Mouse (Mus musculus): Measurements from ENCODE around the gene St3gal6. TPM values are rescaled to one million over a fixed set of nuclear protein-coding genes. Genes with fewer than 3 reads are reported as not detected.

Gene St3gal6
- polyA plus RNA-seq, 1 experiment = 24.2 TPM

- TF ChIP-seq POLR2A (IDR thresholded peaks at IDR 0.05; ENCODE audit: control insufficient read depth, low read depth, low read length) (no peak), CTCF (IDR thresholded peaks at IDR 0.05; ENCODE audit: control insufficient read depth, insufficient read depth, insufficient replicate concordance, low read depth, low read length) (no peak)
- Histone ChIP-seq H3K36me3 (ENCODE audit: control insufficient read depth, insufficient read depth, low read length) (no peaks in the 10 kb centered on the region), H3K4me3 (ENCODE audit: control insufficient read depth, low read depth, low read length) (no peak overlapping the region), H3K4me1 (ENCODE audit: control insufficient read depth, insufficient read depth, low read length) (no peaks in the 10 kb centered on the region), H3K27me3 (ENCODE audit: control insufficient read depth, insufficient read depth, low read length) (no peaks in the 10 kb centered on the region), H3K27ac (ENCODE audit: control insufficient read depth, insufficient read depth, low read depth, low read length) (no peak overlapping the region)
Observed at GRCm38 (mm10) chr16:58497886-58498713, 25.9 kb downstream of the St3gal6 start.

DNA sequence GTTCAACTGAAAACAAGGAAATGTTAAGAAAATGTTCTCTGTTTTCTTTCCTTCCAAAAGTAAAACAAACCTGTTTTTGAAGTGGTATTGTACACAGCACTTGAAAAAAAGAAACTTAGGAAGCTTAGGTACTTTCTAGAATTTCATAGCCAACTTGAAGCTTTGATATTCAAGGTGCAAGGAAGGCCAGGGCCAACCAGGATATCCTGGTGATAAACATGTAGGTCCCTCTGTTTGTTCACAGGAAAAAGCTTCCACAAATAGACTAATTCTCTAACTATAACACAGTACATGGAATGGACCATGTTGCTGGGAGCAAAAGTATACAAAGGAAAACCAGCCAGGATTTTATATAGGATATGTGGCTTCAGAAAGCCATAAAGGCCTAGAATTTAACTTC lies 27.3 kb downstream of the St3gal6 start:
- Histone ChIP-seq H3K4me1 (ENCODE audit: control insufficient read depth, insufficient read depth, low read length) (no peaks in the 10 kb centered on the region), H3K27ac (ENCODE audit: control insufficient read depth, insufficient read depth, low read depth, low read length) (no peak overlapping the region; the same call in 1 of the 2 replicates), H3K36me3 (ENCODE audit: control insufficient read depth, insufficient read depth, low read length) (no peaks in the 10 kb centered on the region), H3K27me3 (ENCODE audit: control insufficient read depth, insufficient read depth, low read length) (no peaks in the 10 kb centered on the region), H3K4me3 (ENCODE audit: control insufficient read depth, low read depth, low read length) (no peak overlapping the region)
- TF ChIP-seq CTCF (IDR thresholded peaks at IDR 0.05; ENCODE audit: control insufficient read depth, insufficient read depth, insufficient replicate concordance, low read depth, low read length) = no peak
- no peak for TF ChIP-seq POLR2A (IDR thresholded peaks at IDR 0.05; ENCODE audit: control insufficient read depth, low read depth, low read length)

- TF ChIP-seq CTCF (IDR thresholded peaks at IDR 0.05; ENCODE audit: control insufficient read depth, insufficient read depth, insufficient replicate concordance, low read depth, low read length) (no peak), POLR2A (IDR thresholded peaks at IDR 0.05; ENCODE audit: control insufficient read depth, low read depth, low read length) (no peak)
- H3K4me3 ChIP-seq (ENCODE audit: control insufficient read depth, low read depth, low read length) = no peak overlapping the region
- no peak overlapping the region for H3K27ac ChIP-seq (ENCODE audit: control insufficient read depth, insufficient read depth, low read depth, low read length)
- no peaks in the 10 kb centered on the region for H3K27me3 ChIP-seq (ENCODE audit: control insufficient read depth, insufficient read depth, low read length)
- H3K4me1 ChIP-seq (ENCODE audit: control insufficient read depth, insufficient read depth, low read length) = no peaks in the 10 kb centered on the region
- H3K36me3 ChIP-seq (ENCODE audit: control insufficient read depth, insufficient read depth, low read length) = no peaks in the 10 kb centered on the region
Observed at GRCm38 (mm10) chr16:58487861-58488260, 36.2 kb downstream of the St3gal6 start.

DNA sequence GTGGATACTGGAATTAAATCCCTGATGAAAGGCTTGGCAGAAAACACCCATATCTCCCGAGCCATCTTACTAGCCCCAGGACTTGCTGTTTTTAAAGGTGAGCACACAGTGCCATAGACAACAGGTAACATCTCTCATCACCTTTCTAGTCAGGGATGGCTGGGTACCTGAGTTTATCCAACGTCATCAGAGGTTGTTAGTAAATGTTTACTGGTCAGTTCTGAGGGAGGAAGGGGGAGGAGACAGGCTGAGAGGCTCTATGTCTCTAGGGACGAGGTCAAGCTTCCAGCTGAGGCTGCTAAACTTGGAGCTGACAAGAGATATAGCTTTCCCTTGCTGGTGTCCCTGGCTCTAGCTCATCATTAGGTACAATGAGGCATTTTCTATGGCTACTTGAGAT lies 41.7 kb downstream of the St3gal6 start:
- no peak for TF ChIP-seq CTCF (IDR thresholded peaks at IDR 0.05; ENCODE audit: control insufficient read depth, insufficient read depth, insufficient replicate concordance, low read depth, low read length)
- TF ChIP-seq POLR2A (IDR thresholded peaks at IDR 0.05; ENCODE audit: control insufficient read depth, low read depth, low read length) = no peak
- H3K27ac ChIP-seq (ENCODE audit: control insufficient read depth, insufficient read depth, low read depth, low read length) = no peak overlapping the region

GRCm38 (mm10) chr16:58481906-58482270 lies 42.2 kb downstream of the St3gal6 start:
- Histone ChIP-seq H3K36me3 (ENCODE audit: control insufficient read depth, insufficient read depth, low read length) (no peaks in the 10 kb centered on the region), H3K4me1 (ENCODE audit: control insufficient read depth, insufficient read depth, low read length) (no peaks in the 10 kb centered on the region), H3K27ac (ENCODE audit: control insufficient read depth, insufficient read depth, low read depth, low read length) (no peak overlapping the region), H3K4me3 (ENCODE audit: control insufficient read depth, low read depth, low read length) (no peak overlapping the region), H3K27me3 (ENCODE audit: control insufficient read depth, insufficient read depth, low read length) (no peaks in the 10 kb centered on the region)
- no peak for TF ChIP-seq POLR2A (IDR thresholded peaks at IDR 0.05; ENCODE audit: control insufficient read depth, low read depth, low read length)
- no peak for TF ChIP-seq CTCF (IDR thresholded peaks at IDR 0.05; ENCODE audit: control insufficient read depth, insufficient read depth, insufficient replicate concordance, low read depth, low read length)

More for the DNA sequence above, 41.7 kb downstream of the St3gal6 start:
- no peak overlapping the region for H3K4me3 ChIP-seq (ENCODE audit: control insufficient read depth, low read depth, low read length)
- H3K27me3 ChIP-seq (ENCODE audit: control insufficient read depth, insufficient read depth, low read length) = no peaks in the 10 kb centered on the region
- no peaks in the 10 kb centered on the region for H3K4me1 ChIP-seq (ENCODE audit: control insufficient read depth, insufficient read depth, low read length)
- H3K36me3 ChIP-seq (ENCODE audit: control insufficient read depth, insufficient read depth, low read length) = no peaks in the 10 kb centered on the region

- H3K27me3 ChIP-seq (ENCODE audit: control insufficient read depth, insufficient read depth, low read length) = no peaks in the 10 kb centered on the region
- no peaks in the 10 kb centered on the region for H3K36me3 ChIP-seq (ENCODE audit: control insufficient read depth, insufficient read depth, low read length)
- no peaks in the 10 kb centered on the region for H3K4me1 ChIP-seq (ENCODE audit: control insufficient read depth, insufficient read depth, low read length)
- H3K27ac ChIP-seq (ENCODE audit: control insufficient read depth, insufficient read depth, low read depth, low read length) = no peak overlapping the region
- no peak overlapping the region for H3K4me3 ChIP-seq (ENCODE audit: control insufficient read depth, low read depth, low read length)
- TF ChIP-seq CTCF (IDR thresholded peaks at IDR 0.05; ENCODE audit: control insufficient read depth, insufficient read depth, insufficient replicate concordance, low read depth, low read length) (no peak), POLR2A (IDR thresholded peaks at IDR 0.05; ENCODE audit: control insufficient read depth, low read depth, low read length) (no peak)
Observed at GRCm38 (mm10) chr16:58481219-58481905, 42.7 kb downstream of the St3gal6 start.

- Histone ChIP-seq H3K27ac (ENCODE audit: control insufficient read depth, insufficient read depth, low read depth, low read length) (no peak overlapping the region), H3K27me3 (ENCODE audit: control insufficient read depth, insufficient read depth, low read length) (no peaks in the 10 kb centered on the region), H3K36me3 (ENCODE audit: control insufficient read depth, insufficient read depth, low read length) (no peaks in the 10 kb centered on the region), H3K4me1 (ENCODE audit: control insufficient read depth, insufficient read depth, low read length) (no peaks in the 10 kb centered on the region), H3K4me3 (ENCODE audit: control insufficient read depth, low read depth, low read length) (no peak overlapping the region)
- TF ChIP-seq POLR2A (IDR thresholded peaks at IDR 0.05; ENCODE audit: control insufficient read depth, low read depth, low read length) = no peak
- no peak for TF ChIP-seq CTCF (IDR thresholded peaks at IDR 0.05; ENCODE audit: control insufficient read depth, insufficient read depth, insufficient replicate concordance, low read depth, low read length)
Observed at GRCm38 (mm10) chr16:58479898-58480448, 44.1 kb downstream of the St3gal6 start.

Data from testis, adult 2 months (tissue).